Mouse (Mus musculus) megakaryocyte, adult 5-6 weeks (primary cell): Measurements from ENCODE around the gene Agpat4. TPM values are rescaled to one million over a fixed set of nuclear protein-coding genes. Genes with fewer than 3 reads are reported as not detected.

Source experiments
- ATAC-seq: 2 replicates; pipeline ENCODE4 v1.8.0; 2016; ENCODE audit warnings: mild to moderate bottlenecking, inconsistent platforms; ENCODE audit not compliant: poor library complexity, severe bottlenecking
- total RNA-seq, 2 experiments: library from RNA; stranded (forward) in 1 of 2; stranded (reverse) in 1 of 2; fragments of 153-499, 151-499 nt in 1 of 2; fragments of 221-1000, 200-1000 nt in 1 of 2; gene quantifications; 2 replicates each; pipeline versions ENCODE4 v1.2.3 to v1.2.4; 2015 to 2017

The Agpat4 gene
- total RNA-seq, 2 experiments from 2014 or later = 8.9 to 12.1 TPM

DNA sequence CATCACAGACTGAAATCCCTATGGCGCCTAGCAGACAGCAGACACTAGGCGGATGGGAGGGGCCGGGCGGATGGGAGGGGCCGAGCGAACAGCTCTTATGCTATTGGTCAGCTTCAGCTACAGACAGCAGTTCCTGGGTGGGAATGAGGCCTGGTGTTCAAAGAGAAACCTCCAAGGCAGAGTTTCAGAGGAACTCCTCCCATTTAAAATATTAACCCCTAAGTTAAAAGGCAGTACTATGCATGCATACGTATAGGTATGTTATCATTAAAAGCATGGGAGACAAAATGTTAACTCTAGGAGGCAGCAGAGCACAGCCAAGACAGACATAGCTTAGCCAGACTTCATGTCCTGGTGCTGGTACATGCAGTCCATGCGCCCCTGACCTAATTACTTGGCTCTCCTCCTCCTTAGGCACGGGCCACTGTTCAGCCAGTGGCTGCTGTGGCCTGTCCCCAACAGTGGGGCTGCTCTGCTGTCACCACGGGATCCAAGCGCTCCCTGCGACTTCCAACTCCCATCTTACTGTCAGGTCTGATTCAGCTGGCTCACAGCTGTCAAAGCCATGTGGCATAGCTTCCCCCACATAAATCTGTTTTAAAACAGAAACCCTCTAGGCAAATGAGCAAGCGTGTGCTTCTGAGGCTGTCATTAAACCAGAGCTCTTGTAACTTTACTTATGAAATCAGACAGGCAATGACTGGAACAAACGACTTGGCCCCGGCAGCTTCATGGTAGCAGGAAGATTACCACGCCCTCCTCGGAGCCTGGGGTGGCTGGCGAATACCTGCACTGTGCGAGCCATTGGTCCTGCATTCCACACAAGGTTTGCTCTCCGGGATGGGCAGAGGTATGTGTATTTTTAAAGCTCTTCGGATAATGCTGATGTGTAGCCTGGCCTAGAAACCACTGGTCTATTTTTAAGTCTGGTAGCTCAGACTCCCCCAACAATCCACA, 147.7 kb downstream of the Agpat4 start:
- no peak for ATAC-seq

DNA sequence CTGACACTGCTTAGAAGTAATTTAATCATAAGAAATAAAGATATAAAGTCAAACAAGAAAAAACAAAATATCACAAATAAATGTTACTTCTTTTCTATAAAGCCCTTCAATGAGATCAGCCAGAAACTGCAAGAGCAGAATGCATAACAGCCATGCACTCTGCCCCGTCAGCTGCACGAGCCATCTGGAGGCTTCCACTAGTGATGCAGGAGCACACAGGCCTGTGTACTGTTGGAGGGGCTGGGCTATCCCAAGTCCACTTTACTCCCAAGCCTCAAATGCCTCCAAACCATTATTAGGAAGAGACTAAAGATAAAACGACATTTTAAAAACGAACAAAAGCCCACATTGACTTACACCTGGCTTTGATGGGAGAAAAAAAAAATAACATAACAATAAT, 149.6 kb downstream of the Agpat4 start:
- ATAC-seq = no peak

DNA sequence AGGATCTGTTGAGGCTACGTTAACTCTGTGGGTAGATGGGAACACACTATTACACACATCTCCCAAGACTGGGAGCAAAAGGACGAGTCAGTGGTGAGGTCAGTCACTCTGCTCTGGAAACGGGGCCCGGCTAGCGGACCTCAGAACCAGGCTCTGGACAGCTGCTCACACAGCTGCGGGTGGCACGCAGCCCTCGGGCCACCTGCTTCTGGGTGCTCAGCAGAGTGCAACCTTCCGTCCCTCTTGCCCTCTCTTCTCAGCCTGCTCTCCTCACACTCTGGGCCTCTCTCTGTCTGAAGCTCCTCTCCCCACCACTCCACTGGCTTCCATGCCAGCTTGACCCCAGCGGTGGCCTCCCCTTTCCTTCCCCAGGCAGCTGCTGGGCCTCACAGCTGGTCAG, 150.0 kb downstream of the Agpat4 start:
- ATAC-seq = no peak

Other genes starting within 250 kb of the Agpat4 start
- 10.4 and 11.3 TPM in 2 replicates for gene Map3k4, start 200.1 kb downstream of the Agpat4 start, total RNA-seq (2015)
- 19.9 and 22.0 TPM in 2 replicates for gene Map3k4, start 200.1 kb downstream of the Agpat4 start, total RNA-seq (2017)